In the genomic region with DNA sequence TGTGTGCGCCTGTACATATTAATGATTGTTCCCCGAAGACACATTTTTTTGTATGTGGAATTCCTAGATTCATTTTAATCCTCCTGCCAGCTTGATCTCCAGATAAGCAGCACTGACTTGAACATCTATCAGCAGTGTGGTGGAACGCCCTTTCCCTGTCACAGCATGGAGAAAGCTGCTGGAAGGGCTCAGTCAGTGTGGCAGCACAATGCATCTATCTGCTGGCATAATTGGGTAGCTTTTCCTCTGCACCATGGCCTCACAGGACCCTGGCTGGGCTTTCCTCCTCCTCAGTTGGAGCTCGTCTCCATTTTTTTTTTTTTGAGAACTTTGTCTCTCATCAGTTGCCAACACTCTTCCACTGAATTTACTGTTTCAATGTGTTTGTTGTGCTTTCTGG, we compare ENCODE assay signal across 25 mouse cellular contexts.
"Had no signal": no experiment of that assay in that cellular context is flagged by ENCODE, and none has a peak within 500 bp of the region (broad histone marks: within the 10 kb centered on the region; RNA-seq: fewer than 3 reads in every experiment).

No protein-coding gene starts in this region.

- H3K4me3 ChIP-seq: heart, adult 2 months; heart, embryonic 13.5 days; heart, embryonic 15.5 days; hindbrain, embryonic 15.5 days; kidney, embryonic 15.5 days; limb, embryonic 13.5 days; limb, embryonic 15.5 days; liver, embryonic 12.5 days had no signal

- ATAC-seq: intestine, embryonic 16.5 days; liver, embryonic 12.5 days had no signal

- H3K27ac ChIP-seq: heart, adult 2 months; heart, embryonic 13.5 days; heart, embryonic 15.5 days; hindbrain, embryonic 15.5 days; kidney, embryonic 15.5 days; kidney, postnatal 0 days; limb, embryonic 13.5 days; limb, embryonic 15.5 days; liver, embryonic 12.5 days; liver, embryonic 14.5 days had no signal

- DNase-seq: gastrocnemius, postnatal 14 days; gastrocnemius, postnatal 36 days; heart, adult 11 months; heart, adult 2 months; heart, postnatal 14 days; heart, postnatal 36 days; kidney, adult 11 months; kidney, adult 2 months; kidney, adult 9 months; kidney, postnatal 14 days; kidney, postnatal 36 days; layer of hippocampus, adult 9-11 months; layer of hippocampus, postnatal 36 days; left cerebral cortex, postnatal 4 days had no signal

- H3K27me3 ChIP-seq: heart, embryonic 13.5 days; heart, embryonic 15.5 days; hindbrain, embryonic 15.5 days; kidney, embryonic 15.5 days; limb, embryonic 13.5 days; limb, embryonic 15.5 days; liver, embryonic 12.5 days had no signal

- H3K4me1 ChIP-seq: heart, embryonic 13.5 days; heart, embryonic 15.5 days; hindbrain, embryonic 15.5 days; kidney, embryonic 15.5 days; limb, embryonic 13.5 days; liver, embryonic 12.5 days had no signal

- H3K9me3 ChIP-seq: heart, embryonic 13.5 days; heart, embryonic 15.5 days; hindbrain, embryonic 15.5 days; kidney, embryonic 15.5 days; limb, embryonic 13.5 days; limb, embryonic 15.5 days; liver, embryonic 12.5 days had no signal

- H3K9ac ChIP-seq: heart, embryonic 13.5 days; heart, embryonic 15.5 days; hindbrain, embryonic 15.5 days; kidney, embryonic 15.5 days; limb, embryonic 13.5 days; limb, embryonic 15.5 days; liver, embryonic 12.5 days; liver, embryonic 14.5 days had no signal

- H3K4me2 ChIP-seq: heart, embryonic 11.5 days; heart, embryonic 13.5 days; heart, embryonic 15.5 days; hindbrain, embryonic 15.5 days; kidney, embryonic 15.5 days; limb, embryonic 13.5 days; limb, embryonic 15.5 days; liver, embryonic 12.5 days had no signal

- H3K36me3 ChIP-seq: heart, embryonic 13.5 days; heart, embryonic 15.5 days; hindbrain, embryonic 15.5 days; kidney, embryonic 15.5 days; limb, embryonic 13.5 days; limb, embryonic 15.5 days; liver, embryonic 12.5 days had no signal
